Mouse (Mus musculus): ENCODE data around the gene Kcne3.

Gene Kcne3

DNA sequence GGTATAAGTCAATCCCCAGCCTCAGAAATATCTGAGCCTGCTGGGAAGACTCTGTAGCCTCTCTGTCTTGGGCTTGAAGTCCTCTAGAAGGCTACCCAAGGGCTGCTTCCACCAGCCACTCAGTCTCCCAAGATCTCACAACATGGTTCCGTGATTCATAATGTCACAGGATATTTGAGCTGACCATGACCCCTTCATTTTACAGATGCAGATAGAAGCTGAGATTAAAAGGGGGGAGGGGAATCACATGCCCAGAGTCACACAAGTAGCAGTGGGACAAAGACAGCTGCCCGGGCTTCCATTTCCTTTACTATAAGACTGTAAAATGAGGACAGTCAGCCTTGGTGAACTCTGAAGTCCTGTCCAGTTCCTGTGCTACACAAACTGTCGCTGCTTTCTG, 5.3 kb downstream of the Kcne3 start:
- DNase-seq (ENCODE audit: low spot score) = no peak

DNA sequence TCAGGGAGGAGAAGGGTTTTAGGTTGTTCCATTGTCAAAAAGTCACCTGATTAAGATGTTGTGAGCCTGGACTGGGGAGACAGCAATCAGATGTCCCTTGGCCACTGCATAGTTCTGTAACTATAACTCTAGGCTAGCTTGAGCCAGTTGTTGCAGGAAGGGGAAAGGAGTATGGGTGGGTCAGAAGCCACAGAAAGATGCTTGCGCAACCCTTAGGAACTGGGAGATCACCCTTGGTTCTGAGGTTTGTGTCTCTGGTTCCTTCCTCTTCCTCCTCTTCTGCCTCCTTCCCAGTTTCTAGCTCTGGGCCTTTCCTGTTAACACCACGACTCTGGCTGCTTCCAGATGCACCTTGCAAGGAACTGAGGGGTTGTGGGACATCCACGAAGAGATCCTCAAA, 6.1 kb downstream of the Kcne3 start:
- no peak for DNase-seq (ENCODE audit: low spot score)

DNA sequence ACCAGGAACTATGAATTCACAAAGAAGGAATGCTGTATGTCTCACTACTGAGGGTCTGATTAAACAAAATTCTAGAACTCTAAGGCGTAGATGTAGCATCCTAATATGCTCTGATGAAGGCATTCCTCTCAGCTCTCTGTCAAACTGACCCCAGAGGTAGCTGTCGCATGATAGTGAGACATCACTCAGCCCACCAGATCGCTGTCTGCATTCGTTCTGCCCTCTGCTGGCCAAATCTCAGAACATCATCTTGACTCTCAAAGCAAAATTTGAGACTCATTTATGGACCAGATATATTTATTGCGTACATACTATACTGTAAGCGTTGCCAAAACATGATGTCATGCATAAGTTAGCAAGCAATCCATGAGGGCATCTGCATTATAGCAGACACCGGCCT, 11.3 kb downstream of the Kcne3 start:
- peak; percentile 74 for DNase-seq (ENCODE audit: low spot score)

DNA sequence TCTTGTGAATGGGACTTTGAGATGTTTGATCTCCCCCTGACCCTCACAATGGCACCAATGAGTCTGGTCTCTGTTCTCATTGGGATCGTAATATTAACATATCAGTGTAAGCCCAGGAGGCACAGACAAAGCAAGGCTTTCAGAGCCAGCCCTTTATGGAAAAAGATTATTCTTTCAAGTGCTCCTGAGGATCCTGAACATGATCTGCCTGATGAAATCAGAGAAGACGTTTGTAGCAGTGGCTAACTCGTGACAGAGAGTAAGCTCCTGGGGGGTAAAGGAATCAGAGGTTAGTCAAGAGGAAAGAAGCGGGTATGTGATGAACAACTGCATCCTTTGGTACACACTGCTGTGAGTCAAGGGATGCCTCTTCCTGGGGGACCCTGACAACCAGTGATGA, 13.9 kb downstream of the Kcne3 start:
- DNase-seq (ENCODE audit: low spot score) = no peak

DNA sequence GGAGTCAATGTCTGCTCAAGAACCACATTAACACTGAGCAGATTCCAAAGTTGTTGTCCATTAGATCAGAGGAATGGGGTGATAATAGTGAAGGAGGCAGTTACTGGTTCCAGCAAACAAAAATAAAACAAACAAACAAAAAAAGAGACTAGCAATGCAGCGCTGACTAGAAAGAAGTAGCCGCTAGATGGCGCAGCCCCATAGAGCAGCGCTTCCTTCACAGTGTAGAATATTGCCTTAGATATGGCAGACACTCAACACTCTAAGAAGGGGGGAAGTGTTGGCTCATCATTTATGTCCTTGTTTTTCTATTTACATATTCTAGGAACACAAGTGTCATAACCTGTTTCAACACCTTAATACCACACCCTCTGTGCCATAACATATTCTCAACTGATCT, 14.5 kb downstream of the Kcne3 start:
- peak; percentile 83 for DNase-seq (ENCODE audit: low spot score)

DNA sequence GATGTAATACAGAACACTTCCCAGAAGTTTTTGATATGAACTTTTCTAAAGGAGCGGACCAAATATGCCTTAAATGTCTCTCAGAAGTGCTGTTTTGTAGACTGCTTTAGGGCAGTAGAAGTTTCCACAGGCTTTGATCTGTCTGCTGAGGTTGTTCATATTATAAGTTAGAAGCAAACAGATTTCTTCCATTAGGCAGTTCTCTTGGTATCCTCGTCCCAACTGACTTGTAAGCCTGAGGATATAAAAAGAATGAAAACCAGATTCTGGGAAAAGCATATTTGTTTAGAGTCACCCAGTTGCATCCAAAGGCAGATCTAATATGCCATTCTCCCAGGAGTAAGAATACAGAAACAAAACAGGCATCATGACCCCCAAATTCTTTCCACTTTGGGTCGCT, 24.9 kb downstream of the Kcne3 start:
- DNase-seq (ENCODE audit: low spot score) = no peak

DNA sequence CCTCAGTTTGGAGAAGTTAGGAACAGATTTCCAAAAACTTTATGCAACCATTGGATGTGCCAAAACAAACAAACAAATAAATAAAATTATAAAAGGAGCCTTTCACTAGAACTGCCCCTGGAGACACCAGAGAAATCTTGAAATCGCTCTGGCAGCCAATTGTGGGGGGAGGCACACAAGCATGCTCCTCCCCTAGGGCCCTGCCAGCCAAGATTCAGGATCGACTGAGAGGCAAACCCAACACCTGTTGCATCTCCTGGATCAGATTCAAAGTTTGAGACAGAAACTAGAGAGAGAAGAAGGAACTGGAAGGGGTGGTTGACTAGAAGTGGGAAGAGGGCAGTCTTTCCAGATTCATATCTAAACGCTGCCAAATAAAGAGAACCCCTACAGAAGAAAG, 27.3 kb downstream of the Kcne3 start:
- no peak for DNase-seq (ENCODE audit: low spot score)

DNA sequence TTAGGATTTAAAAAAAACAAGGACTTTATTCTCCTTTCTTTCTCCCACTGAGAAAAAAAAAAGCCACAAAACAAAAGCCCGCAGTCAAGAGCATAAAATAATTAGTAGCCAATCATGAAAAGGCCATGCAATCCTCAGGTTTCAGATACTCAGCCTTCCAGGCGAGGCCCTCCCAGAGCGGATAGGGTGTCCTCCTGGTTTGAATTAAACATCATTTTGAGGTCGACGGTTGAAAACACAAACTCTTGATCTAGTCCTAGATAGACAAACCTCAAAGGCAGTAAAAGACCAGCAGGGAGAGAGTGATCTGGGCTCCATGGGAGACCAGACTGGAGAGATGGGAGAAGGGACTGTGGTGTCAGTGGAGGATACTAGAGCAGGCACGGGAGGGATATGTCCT, 28.6 kb downstream of the Kcne3 start:
- no peak for DNase-seq (ENCODE audit: low spot score)

DNA sequence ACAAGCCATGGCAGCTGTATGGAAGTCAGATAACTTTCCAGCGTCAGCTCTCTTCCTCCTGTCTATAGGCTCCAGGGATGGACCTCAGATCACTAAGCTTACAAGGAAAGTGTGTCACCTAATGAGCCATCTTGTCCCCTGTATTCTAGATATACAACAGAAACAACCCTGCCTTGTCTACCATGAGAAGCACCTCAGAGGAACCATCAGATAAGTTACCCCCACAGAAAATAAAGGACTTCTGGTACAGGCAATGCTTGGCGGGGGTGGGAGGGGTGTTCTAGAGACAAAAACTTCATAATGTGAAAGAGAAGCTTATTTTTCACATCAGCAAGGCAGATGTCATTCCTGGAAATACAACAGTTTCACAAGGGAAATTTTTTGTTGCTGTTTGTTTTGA, 29.8 kb downstream of the Kcne3 start:
- no peak for DNase-seq (ENCODE audit: low spot score)

DNA sequence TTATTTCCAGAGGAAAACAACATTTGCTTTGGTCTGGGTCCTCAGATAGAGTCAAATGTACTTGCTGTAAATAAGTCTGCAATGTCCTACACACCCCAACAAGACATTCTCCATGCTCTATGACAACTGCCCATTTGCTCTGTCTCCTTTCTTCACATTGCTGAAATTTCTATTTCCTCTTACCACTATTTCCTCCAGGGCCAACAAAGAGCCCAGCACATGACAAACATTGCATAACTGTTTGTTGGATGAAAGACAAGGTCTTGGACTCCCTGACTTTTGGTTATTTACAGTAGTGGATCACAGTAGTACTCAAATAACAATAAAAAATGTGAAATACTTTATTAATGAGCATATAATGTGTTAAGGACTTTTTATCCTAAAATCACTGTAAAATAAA, 31.6 kb downstream of the Kcne3 start:
- DNase-seq (ENCODE audit: low spot score) = no peak

DNA sequence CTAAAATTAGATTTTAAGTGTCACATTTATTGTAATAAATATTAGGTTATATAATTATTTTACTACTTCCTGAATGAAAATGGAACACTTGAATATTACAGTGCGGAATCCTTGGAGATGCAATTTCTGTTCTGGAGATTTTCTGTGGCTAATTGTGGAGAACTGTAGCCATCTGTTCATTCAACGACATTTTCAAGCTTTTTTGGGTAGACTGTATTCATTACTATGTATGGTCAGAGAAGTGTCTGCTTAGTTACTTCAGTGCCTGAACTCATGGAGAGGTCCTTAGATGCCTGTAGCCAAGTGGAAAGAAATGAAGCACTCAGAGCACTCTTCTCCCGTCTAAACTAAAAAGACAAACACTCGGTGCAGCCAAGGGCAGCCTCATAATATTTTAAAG, 38.0 kb downstream of the Kcne3 start:
- no peak for DNase-seq (ENCODE audit: low spot score)

DNA sequence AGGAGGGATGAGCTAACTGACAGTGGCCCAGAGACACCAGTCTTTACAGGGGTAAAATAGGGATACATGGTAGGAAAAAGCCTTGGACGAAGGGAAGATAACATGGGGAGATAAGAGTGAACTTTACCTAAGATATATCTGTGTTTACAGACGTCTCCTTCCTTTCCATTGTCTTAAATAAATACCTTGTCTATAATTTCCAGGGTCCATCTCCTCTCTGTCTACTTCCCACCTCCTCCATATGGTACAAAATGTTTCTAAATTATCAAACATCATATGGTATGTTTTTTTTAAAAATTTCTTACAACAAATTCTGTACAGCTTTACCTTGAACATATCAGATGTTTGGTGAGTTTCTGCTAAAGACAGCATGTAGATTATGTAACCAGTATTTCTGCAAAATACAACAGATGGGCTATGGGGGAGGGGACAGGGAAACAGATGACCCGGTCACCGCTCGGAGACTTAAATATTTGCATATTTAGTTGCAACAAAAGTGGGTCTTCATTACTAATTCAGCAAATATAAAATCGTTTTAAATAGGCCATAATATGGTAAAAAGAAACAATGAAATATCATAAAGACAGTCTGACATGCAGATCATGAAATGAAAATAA, 38.9 kb downstream of the Kcne3 start:
- no peak for DNase-seq (ENCODE audit: low spot score)

DNA sequence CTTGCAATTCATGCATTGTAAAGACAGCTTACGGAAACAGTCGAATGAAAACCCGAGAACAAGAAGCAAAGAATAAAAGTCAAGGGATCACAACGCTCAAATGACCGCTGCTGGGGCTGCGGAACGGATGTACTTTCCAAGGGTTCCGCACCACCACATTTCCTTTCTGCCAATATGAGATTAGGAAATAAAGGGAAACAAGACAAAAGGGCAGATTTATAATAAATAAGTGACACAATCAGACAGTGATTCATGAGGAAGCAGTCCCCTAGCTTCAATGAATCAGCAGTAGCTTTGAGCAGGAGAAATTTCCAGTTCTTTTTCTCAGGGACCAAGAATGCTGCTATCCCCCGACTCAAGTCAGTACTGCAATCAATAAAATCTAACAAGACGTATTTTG, 39.7 kb downstream of the Kcne3 start:
- DNase-seq (ENCODE audit: low spot score) = no peak

DNA sequence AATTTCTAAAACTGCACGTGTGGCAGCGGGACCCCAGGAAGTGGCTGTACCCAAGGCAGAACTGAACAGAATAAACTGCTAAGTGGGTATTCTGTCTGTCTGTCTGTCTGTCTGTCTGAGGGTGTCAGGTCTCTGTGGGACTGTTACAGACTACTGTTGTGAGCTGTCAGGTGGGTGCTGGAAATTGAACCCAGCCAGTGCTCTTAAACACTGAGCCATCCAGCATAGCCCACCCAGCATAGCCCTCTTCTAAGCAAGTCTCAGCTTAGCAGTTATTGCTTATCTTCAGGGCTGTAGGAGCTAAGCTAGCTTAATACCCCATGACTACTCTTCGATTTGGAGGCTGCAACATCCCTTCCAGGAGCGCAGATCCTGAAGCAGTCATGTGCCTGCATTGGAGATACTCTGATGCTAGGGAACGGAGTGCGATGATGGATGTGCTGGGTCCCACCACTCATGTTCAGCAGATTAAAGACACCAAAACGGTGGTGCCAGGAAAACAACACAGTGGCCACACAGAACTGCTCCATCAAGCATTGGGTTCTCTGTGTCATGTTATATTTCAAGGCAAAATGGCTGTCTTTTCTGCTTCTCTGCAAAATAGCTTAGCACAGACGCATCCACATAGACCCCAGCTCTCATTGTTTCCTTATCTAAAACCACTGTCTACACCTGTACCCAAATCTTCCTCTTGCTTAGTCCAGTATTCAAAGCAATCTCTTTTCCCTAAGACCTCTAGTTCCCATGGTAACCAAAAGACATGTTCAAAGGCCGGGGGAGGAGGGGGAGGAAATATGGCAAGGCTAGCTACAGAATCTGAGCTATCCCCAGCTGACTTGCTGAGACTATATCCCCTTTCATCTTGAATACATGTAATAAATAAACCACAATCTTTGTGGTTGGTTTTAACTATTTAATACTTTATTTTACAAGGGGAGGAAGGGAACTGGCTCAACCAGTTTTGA, 40.6 kb downstream of the Kcne3 start:
- no peak for DNase-seq (ENCODE audit: low spot score)

DNA sequence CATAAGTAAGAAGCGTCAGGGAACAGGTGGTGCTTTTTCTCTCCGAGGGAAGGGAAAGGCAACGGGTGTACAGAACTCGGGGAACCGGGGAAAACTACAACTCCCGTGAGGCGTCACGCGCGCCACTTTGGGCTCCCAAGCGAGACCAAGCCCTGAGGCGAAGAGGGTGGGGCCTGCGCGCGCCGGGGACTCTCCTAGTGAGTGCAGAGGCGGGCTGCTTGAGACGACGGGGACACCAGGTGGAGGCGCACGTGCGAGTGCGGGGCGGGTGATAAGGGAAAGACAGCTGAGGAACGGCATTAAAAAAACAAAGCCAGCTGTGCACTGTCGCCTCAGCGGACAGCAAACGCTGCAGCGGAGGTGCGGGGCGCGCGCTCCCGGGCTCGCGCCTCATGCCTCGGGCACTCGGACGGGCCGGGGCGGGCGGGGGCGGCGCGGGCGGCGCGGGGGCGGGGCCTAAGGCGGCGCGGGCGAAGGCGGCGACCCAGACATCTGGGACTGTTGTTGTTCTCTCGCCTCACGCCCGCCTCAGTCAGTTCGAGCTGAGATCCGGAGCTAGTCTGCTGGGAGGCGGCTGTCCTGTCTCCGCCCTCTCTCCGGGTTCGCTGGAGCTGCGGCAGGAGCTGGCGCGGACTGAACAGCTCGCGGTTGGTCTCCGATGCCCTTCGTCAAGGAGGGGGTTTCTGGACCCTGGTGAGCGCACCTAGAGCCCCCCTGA, 51.0 kb downstream of the Kcne3 start, which contains the start of gene Pgm2l1:
TSS of gene Pgm2l1 (plus strand) at position 237 of the 718 bp plus-strand sequence.
- DNase-seq (ENCODE audit: low spot score) = peak; percentile 96

DNA sequence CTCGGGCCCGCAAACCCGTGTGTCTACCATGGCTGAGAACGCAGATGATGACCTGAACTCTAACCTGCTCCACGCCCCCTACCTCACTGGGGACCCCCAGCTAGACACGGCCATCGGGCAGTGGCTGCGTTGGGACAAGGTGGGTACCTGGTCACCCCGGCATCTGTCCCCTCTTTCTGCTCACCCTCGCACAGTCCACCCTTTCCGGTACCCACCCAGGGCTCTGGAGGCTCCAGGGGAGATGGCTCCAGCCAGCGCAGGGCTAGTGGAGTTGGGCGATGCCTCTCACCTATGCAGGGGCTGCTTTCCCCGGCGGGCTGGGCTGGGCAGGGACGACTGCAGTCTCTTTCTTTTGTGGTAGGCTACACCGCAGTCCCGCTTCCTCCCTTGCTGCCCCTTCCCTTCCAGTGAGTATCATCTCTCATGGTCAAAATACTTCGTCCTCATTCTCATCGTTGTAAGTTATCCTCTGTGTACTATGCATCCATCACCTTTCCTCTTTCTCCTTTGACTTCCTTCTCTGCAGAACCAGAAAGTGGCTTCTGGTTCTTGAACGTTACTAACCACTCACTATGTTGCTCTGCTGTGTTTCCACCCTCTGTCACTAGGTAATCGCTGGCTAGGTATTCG, 51.7 kb downstream of the Kcne3 start:
- DNase-seq (ENCODE audit: low spot score) = peak; percentile 61

DNA sequence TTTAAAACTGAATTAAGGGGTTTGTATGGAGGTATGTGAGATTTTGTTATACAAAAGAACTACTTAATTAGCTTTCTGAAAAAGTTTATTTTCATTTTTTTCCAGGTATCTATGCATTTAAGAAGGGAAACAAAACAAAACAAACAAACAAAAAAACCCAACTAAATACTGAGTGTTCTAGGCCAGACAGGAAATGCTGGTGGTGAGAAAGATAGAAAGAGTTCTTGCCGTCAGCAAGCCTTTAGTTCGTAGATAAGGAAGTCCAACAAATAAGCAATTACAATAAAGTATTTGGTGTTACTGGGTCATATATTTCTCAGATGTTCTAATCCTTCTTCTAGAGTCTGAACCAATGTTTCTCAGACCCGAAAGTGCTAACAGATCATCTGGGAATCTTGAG, 52.7 kb downstream of the Kcne3 start:
- DNase-seq (ENCODE audit: low spot score) = no peak

DNA sequence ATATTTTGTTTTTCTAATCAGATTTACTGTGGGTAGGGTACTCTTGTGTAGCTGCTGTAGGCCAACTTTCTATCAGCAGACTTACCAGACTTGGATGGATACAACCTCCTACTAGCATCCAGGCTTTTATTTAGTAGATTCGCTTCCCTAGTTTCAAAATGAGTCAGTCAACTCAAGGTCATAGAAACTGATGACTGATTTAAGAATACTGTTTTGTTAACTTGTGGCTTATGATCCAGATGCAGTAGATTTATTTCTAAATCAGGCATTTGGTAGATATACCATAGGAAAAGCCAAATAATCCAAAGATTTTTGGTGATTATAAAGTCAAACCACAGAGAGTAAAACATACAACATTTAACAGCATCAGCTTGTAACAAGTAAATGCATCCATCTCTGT, 54.3 kb downstream of the Kcne3 start:
- no peak for DNase-seq (ENCODE audit: low spot score)

DNA sequence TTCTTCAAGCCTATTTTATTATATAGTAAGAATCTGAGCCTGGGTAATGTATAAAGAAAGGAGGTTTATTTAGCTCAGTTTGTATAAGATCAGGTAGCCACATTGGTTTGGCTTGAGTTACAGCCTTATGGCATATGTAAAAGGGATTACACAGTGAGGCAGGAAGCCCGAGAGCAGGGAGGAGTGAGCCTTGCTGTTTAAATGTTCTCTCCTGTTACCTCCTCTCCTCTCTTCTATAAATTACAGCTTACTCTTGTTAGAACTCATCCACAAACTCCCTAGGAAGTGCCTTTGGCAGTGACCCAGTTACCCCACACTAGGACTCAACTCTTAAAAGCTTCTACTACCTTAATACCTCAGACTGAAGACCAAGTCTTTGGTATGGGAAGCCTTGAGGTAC, 55.4 kb downstream of the Kcne3 start:
- no peak for DNase-seq (ENCODE audit: low spot score)

DNA sequence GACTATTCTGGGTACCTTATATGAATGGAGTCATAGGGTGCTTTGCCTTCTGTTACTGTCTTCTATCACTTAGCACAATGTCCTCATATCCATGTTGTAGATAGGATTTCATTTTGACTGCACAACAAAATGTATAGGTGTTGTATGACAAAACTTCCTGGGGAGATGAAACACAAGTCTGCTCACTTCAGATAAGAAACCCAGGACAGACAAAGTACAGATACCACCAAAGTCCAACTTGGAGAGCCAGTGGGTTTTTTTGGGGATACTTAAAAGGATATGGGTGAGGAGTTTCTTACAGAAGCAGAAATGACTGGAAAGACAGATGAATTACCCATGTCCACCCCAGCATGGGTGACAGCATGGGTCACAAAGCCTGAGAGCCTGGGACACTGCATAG, 57.4 kb downstream of the Kcne3 start:
- no peak for DNase-seq (ENCODE audit: low spot score)

All from testis, postnatal 10 days (tissue).